Mouse (Mus musculus) gastrocnemius, adult 18-20 months (tissue): Measurements from ENCODE around the gene Olfr1370. TPM values are rescaled to one million over a fixed set of nuclear protein-coding genes. Genes with fewer than 3 reads are reported as not detected.
"Not testable (repeated sequence)": the region's sequence is repeated elsewhere in the genome, so short reads cannot be mapped to it uniquely, and the experiment has no call there.

Experiments
- DNase-seq: peaks from one replicate; pipeline ENCODE4 v3.0.0; 2021; ENCODE audit warnings: low spot score
- long read RNA-seq, 2 experiments: library from polyadenylated mRNA; stranded (forward); transcript quantifications; one replicate each; pipeline ENCODE4 v2.0.0; 2021
- total RNA-seq, 2 experiments: library from RNA; stranded (reverse); gene quantifications; 2 replicates each; pipeline ENCODE4 v1.2.3; 2021

Olfr1370 gene
- total RNA-seq, result not detected
- long read RNA-seq, experiment 1, result 0 reads
- long read RNA-seq, experiment 2, result 0 reads

DNA sequence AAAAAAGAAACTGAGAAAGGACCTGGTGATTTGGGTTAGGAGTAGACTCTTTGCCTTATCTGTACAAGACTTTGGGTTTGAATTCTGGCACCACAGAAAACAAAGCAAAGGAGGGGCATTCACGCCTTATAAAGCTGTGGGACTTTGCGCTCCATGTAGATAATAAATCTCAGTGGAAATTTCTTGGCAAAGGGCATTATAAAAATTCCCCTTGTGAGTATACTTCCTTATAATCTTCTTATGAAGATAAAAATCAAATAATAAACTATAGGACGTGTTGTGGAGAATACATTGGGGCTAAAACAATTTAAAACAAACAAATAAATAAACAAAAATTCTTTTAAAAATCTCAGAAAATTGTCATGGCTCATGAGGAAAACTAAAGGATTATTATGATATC lies at the start of gene Olfr1370:
Gene Olfr1370 (minus strand): TSS at position 101 of the 400 bp plus-strand sequence.
- no peak for DNase-seq

DNA sequence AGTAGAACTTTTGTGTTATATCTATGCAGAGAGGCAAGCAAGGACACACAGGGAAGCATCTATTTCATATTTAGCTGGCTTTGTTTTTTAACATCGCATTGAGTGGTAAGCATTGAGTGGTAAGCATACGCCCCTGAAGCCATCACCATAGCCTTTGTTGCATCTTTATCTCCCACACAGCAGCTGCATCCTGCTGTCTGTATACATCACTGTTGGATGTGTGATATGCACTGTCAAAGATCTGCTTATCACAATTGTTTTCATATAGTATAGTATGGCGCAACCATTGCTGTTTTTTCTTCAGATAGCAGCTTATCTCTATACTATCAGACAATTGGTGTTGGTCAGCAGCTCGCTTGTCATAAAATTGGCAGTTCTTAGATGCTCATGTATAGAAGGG lies 39.4 kb upstream of the Olfr1370 start:
- DNase-seq, result no peak

DNA sequence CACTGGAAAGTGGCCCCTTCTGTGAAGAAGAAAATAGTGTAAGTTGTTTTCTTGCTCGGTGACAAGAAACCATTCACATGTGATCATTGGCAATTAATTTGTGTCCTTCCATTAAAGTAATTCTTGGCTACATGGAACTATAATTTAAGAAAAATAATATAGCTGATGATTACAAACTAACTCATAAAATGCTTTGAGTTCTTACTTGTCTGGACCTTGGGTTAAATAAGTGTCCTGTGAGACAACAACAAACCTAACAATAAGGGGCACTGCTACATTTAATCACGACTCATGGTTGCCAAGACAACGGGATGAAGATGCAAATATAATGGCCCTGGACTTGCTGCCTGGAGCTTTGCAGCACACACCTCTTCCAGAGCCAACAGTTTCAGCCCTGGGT lies 36.4 kb upstream of the Olfr1370 start, which contains the start of gene Olfr1369-ps1:
Gene Olfr1369-ps1 (plus strand): TSS at position 301 of the 400 bp plus-strand sequence.
- not testable (repeated sequence) for DNase-seq

DNA sequence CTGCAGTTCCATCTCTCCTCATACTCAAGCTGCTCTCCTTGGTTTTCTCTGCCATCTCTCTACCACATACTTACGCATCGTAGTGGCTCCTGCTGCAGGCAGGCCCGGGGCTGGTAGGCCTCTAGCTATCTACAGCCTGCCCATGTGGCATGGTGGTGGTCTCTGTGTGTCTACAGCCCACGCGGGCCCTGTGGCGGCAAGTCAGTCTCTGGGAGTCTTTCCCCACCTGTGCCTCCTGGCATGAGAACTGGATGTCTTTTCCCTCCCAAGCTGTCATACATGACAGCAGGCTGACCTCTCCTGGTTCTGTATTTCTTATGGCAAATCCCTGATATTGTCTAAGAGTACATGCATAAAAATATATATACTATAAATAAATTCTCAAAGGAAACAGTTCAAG lies 35.7 kb upstream of the Olfr1370 start:
- DNase-seq, result no peak

DNA sequence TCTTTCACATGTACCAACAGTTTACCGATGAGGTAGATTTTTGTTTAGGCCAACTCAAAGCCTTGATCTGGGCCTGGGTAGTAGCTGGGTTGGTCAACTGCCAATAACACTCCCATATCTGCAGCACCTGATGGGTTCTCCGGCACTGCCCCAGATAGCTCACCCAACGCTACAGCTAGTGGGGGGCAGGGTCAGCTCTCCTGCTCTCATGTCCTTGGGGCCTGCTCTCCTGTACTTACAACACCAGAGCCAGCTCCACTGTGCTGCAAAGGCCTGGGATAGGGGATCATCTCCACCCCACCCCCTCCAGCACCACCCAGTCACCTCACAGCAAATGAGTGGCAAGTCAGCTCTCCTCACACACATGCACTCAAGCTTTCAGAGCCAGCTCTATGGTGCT lies 35.0 kb upstream of the Olfr1370 start:
- DNase-seq, result no peak

DNA sequence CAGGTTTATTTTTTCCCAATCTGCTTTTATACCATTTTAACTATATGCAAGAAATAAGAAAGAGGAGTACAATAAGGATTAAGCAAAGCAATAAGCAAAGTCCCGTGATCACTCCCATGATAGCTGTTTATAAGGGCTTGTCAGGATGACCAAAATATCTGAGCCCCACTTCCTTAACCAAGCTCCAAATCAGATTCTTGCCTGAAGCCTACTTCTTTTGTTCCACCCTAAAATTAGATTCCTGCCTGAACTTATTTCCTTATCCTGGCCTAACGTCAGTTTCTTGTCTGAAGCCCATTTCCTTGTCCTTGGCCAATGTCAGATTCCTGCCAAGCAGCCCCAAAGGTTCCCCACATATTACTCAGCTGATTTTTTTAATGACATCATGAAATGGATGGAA lies 7.9 kb upstream of the Olfr1370 start:
- DNase-seq, result no peak

DNA sequence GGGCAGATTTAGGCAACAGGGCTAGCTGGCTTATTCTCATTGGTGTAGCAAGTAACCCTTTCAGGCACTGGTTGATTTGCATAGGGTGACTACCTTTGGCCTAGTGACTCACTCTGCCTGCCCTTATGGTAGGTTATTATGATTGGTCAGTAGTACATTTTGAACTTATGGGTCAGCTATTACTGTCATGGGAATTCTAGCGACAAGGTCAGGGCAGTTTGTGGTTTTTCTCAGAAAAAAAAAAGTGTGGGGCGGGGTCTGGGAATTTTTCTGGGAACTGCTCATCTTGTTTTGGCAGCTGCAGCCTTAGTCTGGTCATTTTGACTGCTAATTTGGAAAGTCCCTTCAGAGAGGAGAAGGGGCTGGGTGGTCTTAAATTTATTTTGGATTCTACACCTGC lies 8.7 kb downstream of the Olfr1370 start:
- DNase-seq, result no peak

DNA sequence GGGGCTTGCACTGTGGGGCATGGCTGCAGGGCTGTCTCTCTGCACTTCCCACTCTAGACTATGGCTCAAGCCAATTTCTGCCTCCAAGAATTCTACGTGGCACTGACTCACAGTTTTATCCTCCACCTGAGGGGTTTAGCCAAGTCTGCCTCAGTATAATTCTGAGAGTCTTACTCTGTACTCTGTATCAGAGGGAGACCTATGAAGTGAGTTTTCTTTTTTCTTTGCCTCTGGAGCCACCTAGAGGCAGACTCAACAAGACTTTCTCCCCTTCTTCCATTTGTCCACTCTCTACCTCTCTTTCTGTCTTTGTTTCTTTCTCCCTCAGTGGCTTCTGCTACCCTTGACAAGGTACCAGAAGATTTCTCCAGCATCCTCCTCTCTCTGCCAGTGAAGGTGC lies 24.6 kb downstream of the Olfr1370 start:
- DNase-seq, result no peak

DNA sequence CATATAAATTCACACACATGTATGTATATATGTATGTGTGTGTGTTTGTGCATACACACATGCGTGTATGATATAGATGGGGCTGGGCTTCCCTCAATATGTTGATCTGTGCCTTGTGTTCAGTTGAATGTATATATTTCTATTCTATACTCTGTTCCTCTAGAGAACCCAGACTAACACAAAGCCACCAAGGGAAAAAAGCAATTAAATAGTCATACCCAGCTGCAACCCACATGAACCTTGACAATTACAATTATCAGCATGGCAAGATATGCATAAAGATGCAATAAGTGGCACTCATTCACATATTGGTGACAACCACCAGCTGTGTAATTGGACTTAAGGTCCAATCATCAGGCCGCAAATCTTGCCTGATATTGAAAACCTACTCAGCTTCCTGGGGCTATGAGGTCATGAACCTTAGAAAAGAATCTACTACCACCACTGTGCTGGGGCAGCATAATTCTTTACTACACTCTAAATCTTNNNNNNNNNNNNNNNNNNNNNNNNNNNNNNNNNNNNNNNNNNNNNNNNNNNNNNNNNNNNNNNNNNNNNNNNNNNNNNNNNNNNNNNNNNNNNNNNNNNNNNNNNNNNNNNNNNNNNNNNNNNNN lies 34.1 kb downstream of the Olfr1370 start:
- DNase-seq, result no peak

DNA sequence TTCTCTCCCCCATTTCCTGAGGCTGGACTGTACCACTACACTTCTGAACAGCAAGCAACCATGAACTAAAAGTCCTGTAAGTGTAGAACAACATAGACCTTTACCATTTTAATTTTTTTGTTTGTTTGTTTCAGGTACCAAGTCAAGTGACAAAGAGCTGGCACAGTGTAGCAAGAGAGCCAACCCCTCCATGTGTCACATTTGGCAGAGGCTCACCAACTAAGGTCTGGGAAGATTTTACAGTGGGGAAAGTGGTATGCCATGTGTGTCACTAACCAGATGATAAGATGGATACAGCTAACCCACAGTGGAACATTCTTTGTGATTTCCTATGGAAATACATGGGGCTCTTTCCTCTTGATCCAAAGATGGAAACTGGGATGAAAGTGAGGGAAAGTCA lies 38.8 kb downstream of the Olfr1370 start:
- no peak for DNase-seq

DNA sequence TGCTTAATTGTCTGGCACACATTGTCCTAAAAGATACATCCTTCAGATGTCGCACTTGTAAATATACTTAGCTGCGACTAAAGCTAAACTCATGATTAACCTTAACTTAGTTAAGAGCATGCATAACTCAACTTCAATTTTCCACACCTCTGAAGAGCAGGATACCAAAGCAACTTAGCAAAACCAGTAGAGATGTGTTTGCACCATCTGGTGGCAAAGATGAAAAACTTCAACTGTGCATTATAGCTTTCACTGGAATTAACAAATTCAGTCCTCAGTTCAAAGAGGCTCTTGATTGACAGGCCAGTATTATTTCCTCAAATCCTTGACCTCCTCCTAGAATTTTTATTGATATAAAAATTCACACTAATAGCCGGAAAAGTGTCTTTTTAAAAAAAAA lies 39.7 kb downstream of the Olfr1370 start:
- no peak for DNase-seq

DNA sequence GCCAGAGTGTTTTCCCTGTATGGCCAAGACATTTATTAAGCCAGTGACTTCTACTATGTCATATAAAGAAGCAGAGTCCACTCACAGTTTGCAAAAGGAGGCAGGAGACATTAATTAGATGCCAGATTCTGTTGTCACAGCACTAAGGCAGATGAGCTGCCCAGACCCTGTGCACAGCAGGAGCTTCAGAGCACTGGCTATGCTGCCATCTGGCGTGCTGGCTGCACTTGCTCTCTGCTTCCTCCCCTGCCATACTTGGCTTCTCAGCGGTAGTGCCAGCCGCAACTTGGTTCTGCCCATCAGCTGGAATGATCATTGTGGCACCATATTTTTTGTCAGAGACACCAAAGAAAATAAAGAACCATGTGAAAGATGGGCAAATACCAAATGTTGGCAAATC lies 41.6 kb downstream of the Olfr1370 start:
- DNase-seq, result no peak

DNA sequence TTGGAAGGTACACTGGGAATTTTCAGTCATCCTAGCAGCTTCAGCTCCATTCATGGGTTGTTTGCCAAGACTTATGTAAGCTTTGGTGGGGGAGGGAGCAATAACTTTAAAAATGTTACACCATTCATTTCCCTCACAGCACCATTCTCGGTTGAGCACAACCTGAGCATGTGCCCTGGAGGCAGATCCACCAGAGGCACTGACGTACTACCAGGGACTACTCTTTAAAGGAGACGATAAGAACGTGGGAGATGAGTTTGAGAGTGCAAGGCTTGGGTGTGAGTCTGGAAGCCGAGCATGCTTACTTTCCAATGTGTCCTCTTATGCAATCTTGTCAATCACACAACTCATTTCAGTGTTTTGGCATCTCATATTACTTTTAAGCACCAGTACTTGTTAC lies 49.9 kb downstream of the Olfr1370 start:
- DNase-seq, result no peak

Other genes starting within 250 kb of the Olfr1370 start
- not detected for gene Olfr1369-ps1, start 36.5 kb upstream of the Olfr1370 start, total RNA-seq
- gene Olfr263, start 54.7 kb upstream of the Olfr1370 start, total RNA-seq, result not detected
- not detected for gene Olfr1368, start 70.9 kb upstream of the Olfr1370 start, total RNA-seq
- gene Trim27, start 104.5 kb upstream of the Olfr1370 start, total RNA-seq, result 10 to 100 TPM; 21.0 to 22.0 TPM
- not detected for gene Gpx5, start 217.8 kb upstream of the Olfr1370 start, total RNA-seq
- gene Gpx6, start 237.2 kb upstream of the Olfr1370 start, total RNA-seq, result not detected